Mouse (Mus musculus) skeletal muscle tissue, adult 2 months (tissue): ENCODE data around the gene Vmn1r195.
"Not testable (repeated sequence)": the region's sequence is repeated elsewhere in the genome, so short reads cannot be mapped to it uniquely, and the experiment has no call there.

Experiments used
- DNase-seq: peaks from one replicate; pipeline ENCODE4 v3.0.0-alpha.2; 2012; ENCODE audit warnings: low read depth, low spot score

Gene Vmn1r195

GRCm38 (mm10) chr13:22270222-22270621 lies at the start of gene Vmn1r195:
Gene Vmn1r195, plus strand, starts transcription at chr13:22270522.
- not testable (repeated sequence) for DNase-seq

GRCm38 (mm10) chr13:22223060-22223459 lies 47.3 kb upstream of the Vmn1r195 start, which contains the start of gene Vmn1r193:
Gene Vmn1r193, minus strand, starts transcription at chr13:22223160.
- not testable (repeated sequence) for DNase-seq

- DNase-seq = no peak
These were observed 26.4 kb upstream of the Vmn1r195 start, which contains the start of gene Vmn1r194 for GRCm38 (mm10) chr13:22243915-22244314. Gene Vmn1r194, plus strand, starts transcription at chr13:22244215.

- DNase-seq = no peak
These were observed 1.4 kb downstream of the Vmn1r195 start for GRCm38 (mm10) chr13:22271721-22272120.

GRCm38 (mm10) chr13:22284578-22284977 lies 14.3 kb downstream of the Vmn1r195 start:
- no peak for DNase-seq

GRCm38 (mm10) chr13:22289620-22290019 lies 19.3 kb downstream of the Vmn1r195 start, which contains the start of gene Vmn1r196:
Gene Vmn1r196, plus strand, starts transcription at chr13:22289920.
- no peak for DNase-seq

GRCm38 (mm10) chr13:22308075-22308474 lies 37.8 kb downstream of the Vmn1r195 start:
- DNase-seq = not testable (repeated sequence)

GRCm38 (mm10) chr13:22315361-22315760 lies 45.0 kb downstream of the Vmn1r195 start:
- DNase-seq = no peak

- no peak for DNase-seq
These were observed 47.0 kb downstream of the Vmn1r195 start for GRCm38 (mm10) chr13:22317366-22317765.

GRCm38 (mm10) chr13:22320091-22320490 lies 49.8 kb downstream of the Vmn1r195 start:
- DNase-seq = no peak

GRCm38 (mm10) chr13:22324289-22324688 lies 54.0 kb downstream of the Vmn1r195 start, which contains the start of gene Vmn1r197:
Gene Vmn1r197, plus strand, starts transcription at chr13:22324589.
- no peak for DNase-seq
